Mouse (Mus musculus): ENCODE measurements around the gene Plppr2.

- TF ChIP-seq CTCF (IDR thresholded peaks at IDR 0.05; ENCODE audit: borderline replicate concordance, insufficient read depth, low read length), result no peak
- TF ChIP-seq POLR2A (IDR thresholded peaks at IDR 0.05; ENCODE audit: low read depth, low read length), result no peak
Measured at GRCm38 (mm10) chr9:21960135-21960534, 23.3 kb downstream of the Plppr2 start.

Data from embryonic fibroblast, embryonic 13.5 days (primary cell).